Mouse (Mus musculus) spleen, postnatal 4 days (tissue): Measurements from ENCODE around the gene Dnajb13.

Source experiments
- DNase-seq, 2 experiments: peaks; one replicate each; pipeline ENCODE4 v3.0.0; 2022; ENCODE audit warnings: low spot score in 2 of 2

The Dnajb13 gene

GRCm38 (mm10) chr7:100514573-100514972, at the start of gene Dnajb13:
TSS of gene Dnajb13 (minus strand) at chr7:100514960.
- DNase-seq: no peak

DNA sequence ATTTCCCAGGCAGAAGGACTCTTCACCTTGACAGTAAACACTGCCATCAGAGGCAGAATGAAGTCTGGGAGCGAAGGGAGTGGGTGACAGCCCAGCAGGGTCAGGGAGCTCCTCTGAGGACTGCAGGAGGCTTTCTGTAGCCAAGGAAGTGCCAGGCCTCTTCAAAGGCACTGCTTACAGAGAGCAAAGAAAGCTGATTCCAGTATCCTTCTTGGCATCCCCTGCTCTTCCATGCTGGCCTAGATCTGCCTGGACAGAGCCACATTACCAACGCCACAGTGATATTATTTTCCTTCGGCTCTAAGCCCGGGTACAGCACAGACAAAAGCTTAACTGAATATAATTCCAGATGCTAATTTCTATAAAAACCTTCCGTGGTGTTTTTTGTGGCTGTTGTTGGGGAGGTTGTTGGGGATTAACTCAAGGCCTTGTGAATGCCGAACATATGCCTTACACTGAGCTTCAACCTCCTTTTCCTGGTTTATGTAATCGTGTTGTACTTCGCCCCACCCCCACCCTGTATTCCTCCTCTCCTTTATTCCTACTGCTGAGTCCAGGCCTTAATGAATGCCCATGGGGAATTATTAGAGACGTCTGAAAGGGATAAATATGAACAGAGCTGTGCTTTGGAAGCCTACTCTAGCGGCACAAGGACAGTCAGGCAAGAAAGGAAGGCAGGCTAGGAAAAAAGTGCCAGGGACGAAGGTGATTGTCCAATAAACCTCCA, 47.3 kb upstream of the Dnajb13 start:
- DNase-seq: no peak

DNA sequence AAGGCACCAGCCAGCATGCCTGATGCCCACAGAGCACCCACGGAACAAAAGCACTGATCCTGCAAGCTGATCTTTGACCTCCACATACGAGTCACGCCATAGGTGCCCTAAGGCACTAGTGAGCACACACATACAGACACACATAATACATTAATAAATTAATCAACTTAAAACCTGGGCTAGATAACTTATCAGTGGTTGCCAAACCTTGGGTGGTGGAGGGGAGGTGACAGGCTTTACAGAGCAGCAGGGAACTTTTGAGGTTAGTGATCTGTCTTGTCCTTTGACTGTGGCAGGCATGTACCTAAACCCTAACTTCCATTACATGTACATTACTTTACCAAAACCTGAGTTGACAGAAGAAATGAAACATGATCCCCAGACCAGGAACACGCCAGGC, 44.6 kb upstream of the Dnajb13 start:
- no peak for DNase-seq

DNA sequence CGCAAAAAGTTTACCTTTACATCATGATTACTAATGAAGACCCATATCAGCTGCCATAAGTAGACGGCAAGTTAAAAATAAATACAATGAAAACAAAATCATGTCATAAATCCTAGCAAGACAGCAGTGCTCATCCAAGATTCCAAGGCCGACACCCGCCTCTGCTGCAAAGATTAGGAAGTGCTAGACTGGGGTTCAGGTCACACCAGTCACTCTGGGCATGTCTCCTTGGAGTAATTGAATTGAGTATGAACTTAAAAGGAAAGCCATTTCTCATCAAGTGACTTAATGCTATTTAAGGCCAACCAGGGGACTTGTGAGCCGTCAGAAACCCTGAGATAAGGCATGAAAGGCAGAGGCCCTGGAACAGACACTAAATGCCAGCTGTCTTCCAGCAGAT, 42.5 kb upstream of the Dnajb13 start:
- no peak for DNase-seq

- DNase-seq: no peak
Measured at GRCm38 (mm10) chr7:100555431-100555951, 40.7 kb upstream of the Dnajb13 start.

GRCm38 (mm10) chr7:100554939-100555338, 40.2 kb upstream of the Dnajb13 start:
- DNase-seq: no peak

- DNase-seq: no peak
Measured at GRCm38 (mm10) chr7:100550338-100551007, 35.7 kb upstream of the Dnajb13 start.

GRCm38 (mm10) chr7:100549796-100550195, 35.0 kb upstream of the Dnajb13 start:
- DNase-seq: no peak

- DNase-seq: no peak
Measured at GRCm38 (mm10) chr7:100547631-100548030, 32.9 kb upstream of the Dnajb13 start.

- no peak for DNase-seq
Measured at GRCm38 (mm10) chr7:100544437-100544836, 29.7 kb upstream of the Dnajb13 start.

DNA sequence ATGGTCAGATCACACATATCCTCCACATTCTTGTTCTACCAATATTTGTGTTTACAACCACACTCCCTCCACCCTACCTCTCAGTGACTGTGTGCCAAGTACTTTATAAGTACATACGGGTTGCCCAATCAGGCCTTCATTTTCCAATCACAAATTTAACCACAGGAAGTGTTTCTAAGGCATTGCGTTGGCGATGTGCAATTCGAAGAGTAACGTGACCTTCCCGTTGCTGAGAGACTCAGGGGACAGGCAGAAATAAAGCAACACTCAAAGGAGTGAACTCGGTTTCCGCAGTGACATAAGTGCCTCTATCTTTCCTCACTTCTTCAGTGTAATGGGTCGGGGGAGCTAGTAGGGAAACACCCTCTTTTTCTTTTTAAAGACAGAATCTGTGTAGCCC, 24.8 kb upstream of the Dnajb13 start:
- peak in 1 of 2 experiments; percentile 15 for DNase-seq

DNA sequence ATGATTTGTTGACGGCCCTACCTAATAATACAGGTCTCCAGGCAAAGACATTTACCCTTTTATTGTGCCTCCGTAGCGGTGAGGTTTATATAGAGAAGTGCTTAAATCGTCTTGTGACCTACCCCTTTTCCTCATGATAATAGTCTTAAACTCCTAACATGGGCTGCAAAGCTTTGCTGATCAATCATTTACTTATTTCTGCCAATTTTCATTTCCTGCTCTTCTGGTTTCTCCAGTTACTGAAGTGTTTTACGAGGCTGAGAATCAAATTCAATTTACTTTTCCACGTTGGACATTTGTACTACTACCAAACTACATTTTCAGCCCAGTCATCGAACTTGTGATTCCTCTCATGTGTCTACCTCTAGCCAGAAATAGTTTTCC, 22.8 kb upstream of the Dnajb13 start:
- DNase-seq: no peak

GRCm38 (mm10) chr7:100536804-100537518, 22.2 kb upstream of the Dnajb13 start, which contains the start of gene Coa4:
TSS of gene Coa4 (plus strand) at chr7:100537071.
- DNase-seq: peak; percentile 82 to 90

DNA sequence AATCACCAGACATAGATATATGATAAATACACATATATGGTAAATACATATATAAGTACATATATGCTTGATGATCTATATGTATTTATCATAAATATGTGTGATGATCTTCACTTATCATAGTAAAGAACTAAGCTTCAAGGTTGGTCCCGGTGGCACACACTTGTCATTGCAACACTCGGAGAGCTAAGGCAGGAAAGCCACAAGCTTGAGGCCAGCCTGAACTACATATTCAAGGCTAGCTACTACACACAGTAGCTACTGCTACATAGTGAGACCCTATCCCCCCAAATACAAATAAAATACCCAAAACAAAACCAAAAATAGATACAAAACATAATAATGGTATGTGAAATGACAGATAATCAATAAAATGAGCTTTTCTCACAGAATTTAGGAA, 21.1 kb upstream of the Dnajb13 start:
- DNase-seq: no peak

GRCm38 (mm10) chr7:100534216-100534615, 19.5 kb upstream of the Dnajb13 start:
- DNase-seq: no peak

GRCm38 (mm10) chr7:100533503-100533902, 18.7 kb upstream of the Dnajb13 start:
- no peak for DNase-seq

DNA sequence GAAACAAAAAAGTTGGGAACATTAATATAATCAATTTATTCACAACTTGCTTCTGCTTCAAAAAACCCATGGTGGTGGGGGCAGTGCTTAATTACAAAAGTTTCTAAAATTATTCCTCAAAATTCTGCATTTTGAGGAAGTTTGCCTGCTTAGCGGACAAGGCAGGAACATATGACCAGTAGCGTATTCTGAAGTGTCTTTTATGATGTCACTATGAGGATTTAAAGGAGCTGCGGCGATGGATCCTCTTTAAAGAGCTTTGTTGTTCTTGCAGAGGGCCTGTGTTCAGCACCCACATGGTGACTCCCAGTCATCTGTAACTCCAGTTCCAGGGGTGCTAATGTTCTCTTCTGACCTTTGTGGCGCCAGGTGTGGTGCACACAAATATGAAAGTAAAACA, 16.0 kb upstream of the Dnajb13 start:
- DNase-seq: no peak

DNA sequence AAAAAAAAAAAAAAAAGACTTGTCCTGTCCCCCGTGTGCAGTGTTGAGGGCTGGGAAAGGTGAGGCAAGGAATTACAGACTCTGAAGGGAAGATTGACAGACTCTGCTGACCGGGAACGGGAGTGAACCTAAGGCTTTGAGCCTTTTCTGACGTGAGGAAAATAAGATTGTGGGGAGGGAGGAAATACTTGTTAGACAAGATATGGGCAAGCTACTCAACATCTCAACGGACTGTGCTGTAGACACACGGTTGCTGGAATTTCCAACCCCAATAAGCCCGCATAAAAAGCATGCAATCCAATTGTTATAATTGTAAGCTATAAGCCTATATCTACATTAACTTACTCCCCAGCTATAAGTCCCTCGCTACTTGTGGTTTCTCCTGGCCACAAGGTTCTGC, 9.9 kb upstream of the Dnajb13 start:
- DNase-seq: no peak

DNA sequence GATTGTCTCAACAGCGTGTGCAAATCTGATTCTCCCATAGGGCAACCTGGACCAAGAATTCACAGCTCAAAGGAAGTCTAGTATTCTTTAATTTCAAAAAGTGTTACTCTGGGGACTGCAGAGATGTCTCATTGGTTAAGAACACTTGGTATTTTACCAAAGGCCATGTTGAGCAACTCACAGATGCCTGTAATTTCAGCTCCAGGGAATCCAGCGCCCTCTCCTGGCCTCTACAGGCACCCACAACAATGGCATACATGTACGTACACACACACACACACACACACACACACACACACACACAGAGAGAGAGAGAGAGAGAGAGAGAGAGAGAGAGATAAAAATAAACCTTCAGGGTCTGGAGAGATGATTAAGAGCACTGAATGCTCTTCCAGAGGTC, 7.5 kb upstream of the Dnajb13 start:
- DNase-seq: no peak

GRCm38 (mm10) chr7:100520663-100521285, 6.0 kb upstream of the Dnajb13 start:
- peak; percentile 82 to 96 for DNase-seq

DNA sequence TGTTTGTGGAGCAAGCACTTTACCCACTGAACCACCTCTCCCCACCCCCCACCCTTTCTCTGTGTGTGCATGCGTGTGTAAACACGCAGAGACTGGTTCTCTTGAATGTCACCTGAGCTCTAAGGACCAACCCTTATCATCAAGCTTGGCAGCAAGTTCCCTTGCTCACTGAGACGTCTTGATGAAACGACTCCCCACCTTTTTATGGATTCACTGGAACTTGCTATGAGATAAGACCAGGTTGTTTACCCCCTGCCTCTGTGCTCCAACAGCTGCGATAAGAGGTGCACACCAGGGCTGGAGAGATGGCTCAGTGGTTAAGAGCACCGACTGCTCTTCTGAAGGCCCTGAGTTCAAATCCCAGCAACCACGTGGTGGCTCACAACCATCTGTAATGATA, 5.4 kb upstream of the Dnajb13 start:
- DNase-seq: no peak

DNA sequence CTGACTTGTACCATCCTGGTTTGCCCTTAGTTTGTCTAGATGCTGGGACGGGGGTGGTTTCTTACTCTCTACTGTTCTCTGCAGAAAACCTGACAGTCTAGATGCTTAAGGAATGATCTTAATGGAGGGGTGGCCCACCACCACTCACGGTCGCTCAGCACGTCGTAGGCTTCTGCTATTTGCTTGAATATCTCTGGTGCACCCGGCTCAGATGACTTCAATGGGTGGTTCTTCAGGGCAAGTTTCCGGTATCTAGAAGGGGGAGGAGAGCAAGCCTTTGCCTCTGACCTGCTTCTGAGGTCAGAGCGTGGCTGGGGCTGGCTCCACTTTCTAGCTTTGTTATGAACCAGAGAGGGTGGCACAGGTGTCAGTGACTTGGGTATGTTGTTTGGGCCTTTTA, 3.2 kb downstream of the Dnajb13 start:
- no peak for DNase-seq
